Mouse (Mus musculus): Measurements from ENCODE around the gene Dntt.

- TF ChIP-seq CTCF (IDR thresholded peaks at IDR 0.05; ENCODE audit: extremely low read depth, insufficient read depth, insufficient read length, insufficient replicate concordance) (no peak), POLR2A (IDR thresholded peaks at IDR 0.05; ENCODE audit: low read depth, low read length) (no peak)
Measured at GRCm38 (mm10) chr19:40992096-40992495, 37.0 kb upstream of the Dntt start.
